Mouse (Mus musculus): Measurements from ENCODE around the gene Emc6.

DNA sequence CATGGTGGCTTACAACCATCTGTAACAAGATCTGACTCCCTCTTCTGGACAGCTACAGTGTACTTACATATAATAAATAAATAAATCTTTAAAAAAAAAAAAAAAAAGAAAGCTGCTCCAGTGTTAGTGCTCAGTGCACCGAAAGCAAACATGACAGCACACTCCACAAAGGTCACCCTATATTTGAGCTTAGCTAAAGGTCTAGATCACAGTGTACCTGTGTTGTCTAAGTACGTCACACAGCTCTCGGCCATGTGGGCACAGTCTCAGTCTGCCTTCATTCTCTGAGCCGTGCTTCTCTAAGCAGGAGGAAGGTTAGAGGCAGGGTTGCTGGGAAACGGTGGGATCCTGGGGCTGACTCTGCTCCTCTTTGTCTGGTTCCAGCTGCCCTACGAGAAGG is 50.3 kb downstream of the Emc6 start:
- no peak for TF ChIP-seq EP300 (IDR thresholded peaks at IDR 0.05; ENCODE audit: low read depth)
- TF ChIP-seq CTCF (IDR thresholded peaks at IDR 0.05; ENCODE audit: low read depth) = no peak

Data from heart, postnatal 0 days (tissue).